Mouse (Mus musculus) liver, embryonic 14.5 days (tissue): Measurements from ENCODE around the gene Pou6f1.

Experiments
- CTCF ChIP-seq: IDR thresholded peaks from 2 replicates; pipeline ENCODE4 v1.5.1; 2016; ENCODE audit warnings: antibody characterized with exemption, low read depth, control low read depth
- EP300 ChIP-seq: IDR thresholded peaks from 2 replicates; pipeline ENCODE4 v1.6.1; 2016; ENCODE audit warnings: antibody characterized with exemption, low read depth

DNA sequence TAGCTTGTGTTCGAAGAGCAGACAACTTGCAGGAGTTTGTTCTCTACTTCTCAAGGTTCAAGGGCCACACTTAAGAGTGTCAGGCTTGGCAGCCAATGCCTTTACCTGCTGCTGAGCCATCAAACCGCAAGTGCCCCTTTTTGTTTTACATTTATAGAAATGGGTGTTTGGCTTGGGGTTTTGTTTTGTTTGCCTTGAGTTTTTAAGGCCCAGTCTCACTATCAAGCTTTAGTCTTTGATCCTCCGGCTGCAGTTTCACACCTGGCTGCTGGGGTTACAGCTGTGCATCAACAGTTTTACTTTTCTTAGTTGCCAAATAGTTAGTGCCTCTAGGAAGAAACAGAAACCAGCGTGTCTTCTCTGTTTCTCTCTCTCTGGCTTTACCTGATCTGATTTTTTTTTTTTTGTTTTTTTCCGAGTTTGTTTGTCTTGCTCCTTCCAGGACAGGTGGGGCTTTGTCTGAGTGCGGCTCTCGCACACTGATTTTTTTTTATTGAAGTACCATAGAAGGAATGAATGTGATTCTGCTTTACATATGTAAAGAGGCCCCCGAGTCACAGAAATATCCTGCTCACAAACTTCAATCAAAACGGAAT is 1.4 kb downstream of the Pou6f1 start:
- TF ChIP-seq CTCF (no peak), EP300 (no peak)
